Mouse (Mus musculus): Measurements from ENCODE around the gene Gpr18.

DNA sequence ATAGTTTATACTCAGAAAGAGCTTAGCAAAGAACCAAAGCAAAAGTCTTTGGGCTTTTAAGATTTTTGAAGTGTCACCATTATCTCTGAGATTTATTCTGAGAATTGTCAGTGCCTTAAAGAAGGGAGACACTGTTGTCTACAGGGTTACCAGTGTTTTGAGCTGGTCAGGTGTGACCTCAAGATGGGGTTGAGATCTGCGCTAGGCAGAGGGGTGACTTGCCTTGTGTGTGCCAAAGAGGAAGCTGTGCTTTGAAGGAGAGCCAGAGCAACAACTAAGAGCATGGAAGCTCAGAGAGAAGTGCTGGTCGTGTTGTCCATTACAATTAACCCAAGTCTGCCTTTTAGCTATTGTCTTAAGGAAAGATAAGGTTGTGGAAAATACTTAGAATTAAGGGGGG is 45.0 kb upstream of the Gpr18 start:
- TF ChIP-seq CTCF (IDR thresholded peaks at IDR 0.05; ENCODE audit: low read depth) (no peak), EP300 (IDR thresholded peaks at IDR 0.05; ENCODE audit: low read depth) (no peak)
